Mouse (Mus musculus) embryonic fibroblast, embryonic 13.5 days (primary cell): ENCODE measurements around the gene Mapk7. TPM values are rescaled to one million over a fixed set of nuclear protein-coding genes. Genes with fewer than 3 reads are reported as not detected.

Experiments used
- H3K27ac ChIP-seq: 2 replicates; pipeline ENCODE4 v1.5.1; 2012; ENCODE audit warnings: low read length, control low read depth, inconsistent platforms; ENCODE audit not compliant: insufficient read depth
- H3K4me1 ChIP-seq: 2 replicates; pipeline ENCODE4 v1.6.1; 2011; ENCODE audit warnings: low read length; ENCODE audit not compliant: control insufficient read depth, insufficient read depth
- H3K4me3 ChIP-seq: 2 replicates; pipeline ENCODE4 v1.5.1; 2011; ENCODE audit warnings: mild to moderate bottlenecking, control low read depth, low read length; ENCODE audit not compliant: insufficient read depth
- CTCF ChIP-seq: IDR thresholded peaks from 2 replicates; pipeline ENCODE4 v1.5.1; 2011; ENCODE audit warnings: mild to moderate bottlenecking, control low read depth, low read length, moderate library complexity, borderline replicate concordance; ENCODE audit not compliant: insufficient read depth
- POLR2A ChIP-seq: IDR thresholded peaks from 2 replicates; pipeline ENCODE4 v1.6.1; 2011; ENCODE audit warnings: low read depth, mild to moderate bottlenecking, control low read depth, low read length, moderate library complexity
- polyA plus RNA-seq: library from polyadenylated mRNA; stranded (reverse); fragments of >200 nt; gene quantifications from 2 replicates; pipeline ENCODE4 v1.2.4, GENCODE M21; 2011; ENCODE audit warnings: low read depth; ENCODE audit not compliant: missing spikeins, insufficient read length

Mapk7 gene
- polyA plus RNA-seq, 1 experiment, result 35.6 TPM

DNA sequence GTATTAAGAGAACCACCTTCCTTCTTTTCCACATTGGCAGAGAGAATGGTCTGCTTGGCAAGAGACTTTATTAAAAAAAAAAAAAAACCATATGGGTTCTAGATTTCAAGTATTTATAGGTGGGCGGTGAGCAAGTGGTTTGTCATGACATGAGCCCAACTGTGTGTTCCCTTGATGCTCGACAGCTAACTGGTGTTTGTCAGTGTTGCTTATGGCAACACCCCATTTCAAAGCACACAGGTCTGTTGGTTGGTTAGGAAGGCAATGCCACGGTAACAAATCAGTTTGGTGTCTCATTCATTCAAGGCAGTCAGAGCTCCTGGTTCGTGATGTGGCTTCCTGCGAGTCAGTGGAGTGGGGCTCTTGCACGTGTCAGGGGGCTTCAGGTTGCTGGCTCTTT, 50.4 kb downstream of the Mapk7 start:
- TF ChIP-seq CTCF (no peak), POLR2A (no peak)
- Histone ChIP-seq H3K4me3 (no peak overlapping the region), H3K27ac (no peak overlapping the region), H3K4me1 (no peaks in the 10 kb centered on the region)

GRCm38 (mm10) chr11:61441670-61442069, 52.5 kb downstream of the Mapk7 start:
- TF ChIP-seq POLR2A (no peak), CTCF (no peak)

DNA sequence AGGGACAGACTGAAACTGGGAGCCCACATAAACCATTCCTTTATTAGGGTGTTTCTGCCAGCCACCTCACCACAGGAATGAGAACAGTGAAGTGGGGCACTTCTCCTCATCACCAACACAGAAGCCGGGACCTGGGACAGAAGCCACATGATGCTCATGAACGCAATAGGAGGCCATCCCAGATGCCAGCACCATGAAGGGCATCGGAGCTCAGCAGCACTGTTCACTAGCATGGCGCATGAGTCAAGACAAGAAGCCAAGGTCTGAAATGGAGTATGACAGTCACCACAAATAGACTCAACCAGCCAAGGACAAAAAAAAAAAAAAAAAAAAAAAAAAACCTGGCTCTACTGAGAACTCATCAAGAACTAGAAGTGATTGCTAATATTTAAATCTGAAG, 53.8 kb downstream of the Mapk7 start:
- TF ChIP-seq CTCF, result no peak
- no peak for TF ChIP-seq POLR2A
- H3K27ac ChIP-seq, result no peak overlapping the region
- no peaks in the 10 kb centered on the region for H3K4me1 ChIP-seq
- H3K4me3 ChIP-seq, result no peak overlapping the region

More at GRCm38 (mm10) chr11:61441670-61442069, 52.5 kb downstream of the Mapk7 start:
- Histone ChIP-seq H3K27ac (no peak overlapping the region), H3K4me3 (no peak overlapping the region), H3K4me1 (no peaks in the 10 kb centered on the region)

GRCm38 (mm10) chr11:61439170-61439569, 55.0 kb downstream of the Mapk7 start:
- Histone ChIP-seq H3K27ac (no peak overlapping the region), H3K4me3 (no peak overlapping the region), H3K4me1 (no peaks in the 10 kb centered on the region)
- TF ChIP-seq POLR2A (no peak), CTCF (no peak)

Other genes starting within 250 kb of the Mapk7 start
- gene Aldh3a2, start 226.9 kb downstream of the Mapk7 start, polyA plus RNA-seq, result 42.5 and 50.3 TPM in 2 replicates
- gene Slc47a2, start 151.5 kb downstream of the Mapk7 start, polyA plus RNA-seq, result not detected in 2 replicates
- not detected in 2 replicates for gene Slc47a1, start 116.1 kb downstream of the Mapk7 start, polyA plus RNA-seq
- gene Rnf112, start 40.3 kb downstream of the Mapk7 start, polyA plus RNA-seq, result 0.70 TPM in 1 of 2 replicates, not detected in the other
- gene Mfap4, start 9.0 kb downstream of the Mapk7 start, polyA plus RNA-seq, result 140 and 530 TPM in 2 replicates
- 18.4 and 23.8 TPM in 2 replicates for gene B9d1, start 10.7 kb upstream of the Mapk7 start, polyA plus RNA-seq
- gene Epn2, start 85.3 kb upstream of the Mapk7 start, polyA plus RNA-seq, result 34.8 and 35.6 TPM in 2 replicates
- 0.30 and 0.32 TPM in 2 replicates for gene Grap, start 158.9 kb upstream of the Mapk7 start, polyA plus RNA-seq
- 0.46 and 0.60 TPM in 2 replicates for gene Fam83g, start 189.7 kb upstream of the Mapk7 start, polyA plus RNA-seq
- gene Slc5a10, start 226.4 kb upstream of the Mapk7 start, polyA plus RNA-seq, result not detected in 2 replicates